Mouse (Mus musculus): ENCODE measurements around the gene U2af1l4.

The U2af1l4 gene

GRCm38 (mm10) chr7:30586455-30587020 lies 23.4 kb downstream of the U2af1l4 start:
- no peak for DNase-seq (ENCODE audit: low spot score in 2 of 2)

GRCm38 (mm10) chr7:30587842-30588667 lies 25.0 kb downstream of the U2af1l4 start:
- DNase-seq (ENCODE audit: low spot score in 2 of 2) = peak; percentile 51 to 56

- peak; percentile 86 to 91 for DNase-seq (ENCODE audit: low spot score in 2 of 2)
These were observed 25.8 kb downstream of the U2af1l4 start, which contains the start of gene Kmt2b for GRCm38 (mm10) chr7:30588676-30589434. Gene Kmt2b (minus strand): TSS chr7:30588726.

- peak; percentile 76 to 88 for DNase-seq (ENCODE audit: low spot score in 2 of 2)
These were observed 26.6 kb downstream of the U2af1l4 start for GRCm38 (mm10) chr7:30589435-30590301.

GRCm38 (mm10) chr7:30590927-30591604 lies 28.0 kb downstream of the U2af1l4 start:
- no peak for DNase-seq (ENCODE audit: low spot score in 2 of 2)

GRCm38 (mm10) chr7:30591605-30591951 lies 28.5 kb downstream of the U2af1l4 start:
- DNase-seq (ENCODE audit: low spot score in 2 of 2) = no peak

GRCm38 (mm10) chr7:30592772-30593423 lies 29.8 kb downstream of the U2af1l4 start:
- no peak for DNase-seq (ENCODE audit: low spot score in 2 of 2)

- no peak for DNase-seq (ENCODE audit: low spot score in 2 of 2)
These were observed 30.7 kb downstream of the U2af1l4 start for GRCm38 (mm10) chr7:30593579-30594509.

- DNase-seq (ENCODE audit: low spot score in 2 of 2) = no peak
These were observed 31.5 kb downstream of the U2af1l4 start for GRCm38 (mm10) chr7:30594510-30595024.

- no peak for DNase-seq (ENCODE audit: low spot score in 2 of 2)
These were observed 33.0 kb downstream of the U2af1l4 start for GRCm38 (mm10) chr7:30596093-30596492.

- no peak for DNase-seq (ENCODE audit: low spot score in 2 of 2)
These were observed 33.7 kb downstream of the U2af1l4 start for GRCm38 (mm10) chr7:30596811-30597210.

- DNase-seq (ENCODE audit: low spot score in 2 of 2) = no peak
These were observed 35.7 kb downstream of the U2af1l4 start, which contains the start of gene Zbtb32 for GRCm38 (mm10) chr7:30598786-30599185. Gene Zbtb32 (minus strand): TSS chr7:30598909.

GRCm38 (mm10) chr7:30599933-30600353 lies 36.8 kb downstream of the U2af1l4 start:
- DNase-seq (ENCODE audit: low spot score in 2 of 2) = peak; percentile 54 to 61

GRCm38 (mm10) chr7:30600651-30601050 lies 37.5 kb downstream of the U2af1l4 start:
- DNase-seq (ENCODE audit: low spot score in 2 of 2) = no peak

- DNase-seq (ENCODE audit: low spot score in 2 of 2) = no peak
These were observed 39.5 kb downstream of the U2af1l4 start for GRCm38 (mm10) chr7:30602583-30602982.

GRCm38 (mm10) chr7:30604424-30604823 lies 41.3 kb downstream of the U2af1l4 start:
- DNase-seq (ENCODE audit: low spot score in 2 of 2) = no peak

- no peak for DNase-seq (ENCODE audit: low spot score in 2 of 2)
These were observed 41.8 kb downstream of the U2af1l4 start for GRCm38 (mm10) chr7:30604944-30605343.

- DNase-seq (ENCODE audit: low spot score in 2 of 2) = peak; percentile 33 to 68
These were observed 44.7 kb downstream of the U2af1l4 start for GRCm38 (mm10) chr7:30607706-30608309.

- no peak for DNase-seq (ENCODE audit: low spot score in 2 of 2)
These were observed 45.4 kb downstream of the U2af1l4 start for GRCm38 (mm10) chr7:30608476-30608875.

All from thymus, postnatal 10 days (tissue).